9 mouse cellular contexts compared by ENCODE assay signal in genomic region chr17:6097884-6098283, GRCm38 (mm10). TPM values are rescaled to one million over a fixed set of nuclear protein-coding genes. Genes with fewer than 3 reads are reported as not detected.
A peak's percentile ranks its signal among the peaks of the same experiment; 100 is the strongest.
DNase-seq lines count a peak whose midpoint lies in the region; ATAC-seq lines count a peak whose summit lies in the region.
"Had no signal": no experiment of that assay in that cellular context is flagged by ENCODE, and none has a peak within 500 bp of the region (broad histone marks: within the 10 kb centered on the region; RNA-seq: fewer than 3 reads in every experiment).

No protein-coding gene starts in this region.

- H3K4me1 ChIP-seq in embryonic facial prominence, embryonic 14.5 days (ENCODE audit: control insufficient read depth, insufficient read depth, low read length) = no peaks in the 10 kb centered on the region
- H3K4me1 ChIP-seq in limb, embryonic 11.5 days (ENCODE audit: control insufficient read depth, insufficient read depth, low read length) = no peaks in the 10 kb centered on the region
- no peaks in the 10 kb centered on the region for H3K4me1 ChIP-seq in neural tube, embryonic 14.5 days (ENCODE audit: control insufficient read depth, insufficient read depth, low read length)
- H3K4me1 ChIP-seq: limb, embryonic 12.5 days had no signal

- H3K27ac ChIP-seq in embryonic facial prominence, embryonic 14.5 days (replicated peaks; ENCODE audit: low read depth, low read length) = no peak overlapping the region
- no peak overlapping the region for H3K27ac ChIP-seq in limb, embryonic 11.5 days (replicated peaks; ENCODE audit: low read depth, low read length)
- no peak overlapping the region for H3K27ac ChIP-seq in neural tube, embryonic 14.5 days (ENCODE audit: low read depth, low read length)
- H3K27ac ChIP-seq: limb, embryonic 12.5 days had no signal

- no peaks in the 10 kb centered on the region for H3K27me3 ChIP-seq in embryonic facial prominence, embryonic 14.5 days (replicated peaks; ENCODE audit: control insufficient read depth, insufficient read depth, low read length)
- no peaks in the 10 kb centered on the region for H3K27me3 ChIP-seq in limb, embryonic 11.5 days (ENCODE audit: control insufficient read depth, insufficient read depth, low read length)
- no peaks in the 10 kb centered on the region for H3K27me3 ChIP-seq in neural tube, embryonic 14.5 days (ENCODE audit: control insufficient read depth, insufficient read depth, low read length)
- H3K27me3 ChIP-seq: limb, embryonic 12.5 days had no signal

- H3K9ac ChIP-seq in embryonic facial prominence, embryonic 14.5 days (ENCODE audit: low read depth, low read length) = no peak overlapping the region
- H3K9ac ChIP-seq in limb, embryonic 11.5 days (ENCODE audit: low read length) = no peak overlapping the region
- no peak overlapping the region for H3K9ac ChIP-seq in neural tube, embryonic 14.5 days (replicated peaks; ENCODE audit: low read depth, low read length)
- H3K9ac ChIP-seq: limb, embryonic 12.5 days had no signal

- H3K36me3 ChIP-seq in embryonic facial prominence, embryonic 14.5 days (ENCODE audit: control insufficient read depth, insufficient read depth, low read length) = no peaks in the 10 kb centered on the region
- no peaks in the 10 kb centered on the region for H3K36me3 ChIP-seq in limb, embryonic 11.5 days (ENCODE audit: control insufficient read depth, insufficient read depth, low read length)
- H3K36me3 ChIP-seq in neural tube, embryonic 14.5 days (ENCODE audit: control insufficient read depth, insufficient read depth, low read length) = no peaks in the 10 kb centered on the region

- no peak overlapping the region for H3K4me3 ChIP-seq in embryonic facial prominence, embryonic 14.5 days (ENCODE audit: low read depth, low read length)
- no peak overlapping the region for H3K4me3 ChIP-seq in limb, embryonic 11.5 days (ENCODE audit: low read depth, low read length)
- no peak overlapping the region for H3K4me3 ChIP-seq in neural tube, embryonic 14.5 days (ENCODE audit: low read depth, low read length)
- H3K4me3 ChIP-seq: limb, embryonic 12.5 days had no signal

- no peak overlapping the region for H3K4me2 ChIP-seq in embryonic facial prominence, embryonic 14.5 days (ENCODE audit: low read depth, low read length)
- H3K4me2 ChIP-seq in limb, embryonic 11.5 days (ENCODE audit: low read depth, severe bottlenecking) = no peak overlapping the region
- H3K4me2 ChIP-seq in neural tube, embryonic 14.5 days (ENCODE audit: low read depth, low read length) = no peak overlapping the region
- H3K4me2 ChIP-seq: limb, embryonic 12.5 days had no signal

- ATAC-seq in embryonic facial prominence, embryonic 14.5 days (ENCODE audit: low read depth) = no peak
- ATAC-seq in limb, embryonic 11.5 days (ENCODE audit: insufficient number of reproducible peaks, low FRiP score, low TSS enrichment, low read depth) = no peak
- ATAC-seq in neural tube, embryonic 14.5 days (ENCODE audit: low read depth) = peak; percentile 63; the same call in 1 of the 2 replicates

- no peaks in the 10 kb centered on the region for H3K9me3 ChIP-seq in embryonic facial prominence, embryonic 14.5 days (ENCODE audit: control insufficient read depth, low read length)
- no peaks in the 10 kb centered on the region for H3K9me3 ChIP-seq in limb, embryonic 11.5 days (ENCODE audit: control insufficient read depth, low read length)
- no peaks in the 10 kb centered on the region for H3K9me3 ChIP-seq in neural tube, embryonic 14.5 days (ENCODE audit: control insufficient read depth, low read length)
- H3K9me3 ChIP-seq: limb, embryonic 12.5 days had no signal

- 27% methylated on average over 4 of the region's 4 CpGs for WGBS in embryonic facial prominence, embryonic 14.5 days
- WGBS in limb, embryonic 11.5 days = 30% methylated on average over 4 of the region's 4 CpGs
- 25% methylated on average over 4 of the region's 4 CpGs for WGBS in neural tube, embryonic 14.5 days

- peak; percentile 65 for DNase-seq in layer of hippocampus, adult 11-12 months (ENCODE audit: low spot score)
- no peak for DNase-seq in layer of hippocampus, adult 9-10 months (ENCODE audit: low spot score)
- peak; percentile 45 to 85 for DNase-seq in adrenal gland, adult (ENCODE audit: inconsistent age in 2 of 2, low spot score in 1 of 2)
- DNase-seq in embryonic facial prominence, embryonic 14.5 days (ENCODE audit: low spot score) = peak; percentile 48
- peak; percentile 81 for DNase-seq in induced T-regulatory cell, adult 2 months (ENCODE audit: low read depth)
- DNase-seq in limb, embryonic 11.5 days (ENCODE audit: low spot score) = peak; percentile 69
- DNase-seq in thymus, postnatal 36 days = peak; percentile 56 to 63

RNA-seq across cellular contexts. Expression of gene Tulp4, which starts 8.4 kb away (rescaled TPM):
- polyA plus RNA-seq in embryonic facial prominence, embryonic 14.5 days (2014; fragmentation: Nextera tagmentation; extraction: Ambion mirVana) = 83.6 and 86.3 TPM in 2 replicates
- 91.1 and 94.9 TPM in 2 replicates for polyA plus RNA-seq in limb, embryonic 11.5 days (2014; fragmentation: Nextera tagmentation; extraction: Ambion mirVana)
- polyA plus RNA-seq in neural tube, embryonic 14.5 days (2014; fragmentation: Nextera tagmentation; extraction: Ambion mirVana) = 162 and 238 TPM in 2 replicates

RNA-seq across cellular contexts. Expression of gene Gtf2h5, which starts 18.3 kb away (rescaled TPM):
- polyA plus RNA-seq in embryonic facial prominence, embryonic 14.5 days (2014; fragmentation: Nextera tagmentation; extraction: Ambion mirVana) = 171 and 172 TPM in 2 replicates
- 169 and 176 TPM in 2 replicates for polyA plus RNA-seq in limb, embryonic 11.5 days (2014; fragmentation: Nextera tagmentation; extraction: Ambion mirVana)
- 217 and 229 TPM in 2 replicates for polyA plus RNA-seq in neural tube, embryonic 14.5 days (2014; fragmentation: Nextera tagmentation; extraction: Ambion mirVana)

RNA-seq across cellular contexts. Expression of gene Serac1, which starts 18.3 kb away (rescaled TPM):
- polyA plus RNA-seq in embryonic facial prominence, embryonic 14.5 days (2014; fragmentation: Nextera tagmentation; extraction: Ambion mirVana) = 4.6 and 5.8 TPM in 2 replicates
- polyA plus RNA-seq in limb, embryonic 11.5 days (2014; fragmentation: Nextera tagmentation; extraction: Ambion mirVana) = 4.7 and 5.8 TPM in 2 replicates
- 12.6 and 13.0 TPM in 2 replicates for polyA plus RNA-seq in neural tube, embryonic 14.5 days (2014; fragmentation: Nextera tagmentation; extraction: Ambion mirVana)
